Mouse (Mus musculus) left cerebral cortex, postnatal 4 days (tissue): Measurements from ENCODE around the gene 1700025G04Rik. TPM values are rescaled to one million over a fixed set of nuclear protein-coding genes. Genes with fewer than 3 reads are reported as not detected.
"Not testable (repeated sequence)": the region's sequence is repeated elsewhere in the genome, so short reads cannot be mapped to it uniquely, and the experiment has no call there.

Experiments
- DNase-seq: peaks from one replicate; pipeline ENCODE4 v3.0.0-alpha.2; 2022
- intact Hi-C: fragments of 180-260 bp; cut with DNase I; formaldehyde crosslinking; loops from one replicate; pipeline ENCODE4 v1.15.1; 2025
- total RNA-seq, 2 experiments: library from RNA; stranded (reverse); gene quantifications; 2 replicates each; pipeline ENCODE4 v1.2.3; 2021

1700025G04Rik gene
- total RNA-seq, 2 experiments from 2014 or later, result 51.3 to 51.4 TPM

DNA sequence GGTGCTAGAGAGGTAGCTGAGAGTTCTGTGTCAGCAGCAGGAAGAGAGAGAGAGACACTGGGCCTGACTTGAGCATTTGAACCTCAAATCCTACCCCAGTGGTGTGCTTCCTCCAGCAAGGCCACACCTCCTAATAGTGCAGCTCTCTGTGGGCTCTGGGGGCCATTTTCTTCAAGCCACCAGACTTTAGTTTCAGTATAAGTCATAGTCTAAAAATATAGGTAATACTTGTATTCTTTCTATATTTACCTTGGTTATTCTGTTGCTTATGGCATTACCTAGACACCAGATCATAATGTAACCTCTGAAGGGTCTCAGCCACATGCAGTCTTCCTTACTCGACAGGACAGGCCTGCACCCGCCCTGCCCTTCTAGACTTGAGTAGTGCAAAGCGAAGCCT, 273.9 kb downstream of the 1700025G04Rik start:
- intact Hi-C loops, result no loop called here

GRCm38 (mm10) chr1:151812004-151812712, 277.8 kb downstream of the 1700025G04Rik start:
- no peak for DNase-seq
- intact Hi-C loops, result no loop called here

More for the DNA sequence above, 273.9 kb downstream of the 1700025G04Rik start:
- no peak for DNase-seq

GRCm38 (mm10) chr1:151811456-151811855, 278.5 kb downstream of the 1700025G04Rik start:
- intact Hi-C loops, result no loop called here
- DNase-seq, result no peak

DNA sequence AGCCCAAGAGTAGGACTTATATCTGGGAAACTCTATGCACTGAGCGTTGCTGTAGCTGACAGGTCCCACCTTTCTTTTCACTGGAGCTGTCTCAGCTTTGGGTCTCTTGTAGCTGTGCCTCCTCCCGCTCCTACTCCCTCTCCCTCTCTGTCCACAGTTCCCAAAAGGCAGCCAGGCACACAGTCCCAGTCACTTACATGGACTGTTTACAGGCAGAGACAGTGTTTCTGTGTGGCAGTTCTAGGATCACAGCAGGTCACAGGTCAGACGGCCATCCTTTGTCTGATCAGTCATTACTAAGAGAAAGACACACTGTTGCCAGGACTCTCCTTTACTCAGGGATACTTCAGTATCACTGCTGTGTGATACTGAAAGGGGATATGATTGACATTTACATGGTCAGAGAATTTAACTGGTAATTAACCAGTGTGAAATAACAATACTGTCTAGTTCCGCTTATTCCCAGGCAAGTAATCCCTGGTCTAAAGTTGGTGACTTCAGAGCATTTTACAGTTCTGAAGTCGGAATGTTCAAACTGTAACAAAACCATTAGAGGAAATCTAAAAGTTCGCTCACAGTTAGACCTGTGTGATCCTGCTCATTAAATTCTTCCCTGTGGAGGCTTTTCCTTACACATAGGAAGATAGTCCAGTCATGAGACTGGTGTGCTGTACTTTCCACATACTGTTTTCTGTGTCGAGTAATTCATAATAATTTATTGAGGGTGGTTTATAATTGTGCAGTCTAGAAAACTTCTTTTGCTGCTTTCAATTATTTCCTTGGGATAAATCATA, 279.1 kb downstream of the 1700025G04Rik start:
- DNase-seq, result no peak
- intact Hi-C loops, result no loop called here

GRCm38 (mm10) chr1:151807286-151807685, 282.6 kb downstream of the 1700025G04Rik start:
- intact Hi-C loops, result no loop called here

GRCm38 (mm10) chr1:151802795-151803194, 287.1 kb downstream of the 1700025G04Rik start:
- DNase-seq, intact Hi-C loops: not testable (repeated sequence)

More at GRCm38 (mm10) chr1:151807286-151807685, 282.6 kb downstream of the 1700025G04Rik start:
- no peak for DNase-seq
